Mouse (Mus musculus): ENCODE results near the gene Map3k6. TPM values are rescaled to one million over a fixed set of nuclear protein-coding genes. Genes with fewer than 3 reads are reported as not detected.

Map3k6 gene
- polyA plus RNA-seq, 1 experiment from 2014 or later: 2.9 TPM

- Histone ChIP-seq H3K4me1 (replicated peaks) (peaks cover 14% of the 10 kb centered on the region), H3K9me3 (replicated peaks) (no peaks in the 10 kb centered on the region), H3K4me2 (peak overlapping the region; percentile 90), H3K27ac (peak overlapping the region; percentile 78), H3K27me3 (peaks cover 24% of the 10 kb centered on the region), H3K9ac (peak overlapping the region; percentile 67), H3K4me3 (peak overlapping the region; percentile 65), H3K36me3 (no peaks in the 10 kb centered on the region)
- WGBS: under 1% methylated on average over 78 of the region's 78 CpGs
- peak; percentile 89 for ATAC-seq (replicated peaks; ENCODE audit: insufficient number of reproducible peaks, insufficient read depth, low FRiP score, low read depth)
Measured at GRCm38 (mm10) chr4:133240934-133241908, 603 bp downstream of the Map3k6 start.

DNA sequence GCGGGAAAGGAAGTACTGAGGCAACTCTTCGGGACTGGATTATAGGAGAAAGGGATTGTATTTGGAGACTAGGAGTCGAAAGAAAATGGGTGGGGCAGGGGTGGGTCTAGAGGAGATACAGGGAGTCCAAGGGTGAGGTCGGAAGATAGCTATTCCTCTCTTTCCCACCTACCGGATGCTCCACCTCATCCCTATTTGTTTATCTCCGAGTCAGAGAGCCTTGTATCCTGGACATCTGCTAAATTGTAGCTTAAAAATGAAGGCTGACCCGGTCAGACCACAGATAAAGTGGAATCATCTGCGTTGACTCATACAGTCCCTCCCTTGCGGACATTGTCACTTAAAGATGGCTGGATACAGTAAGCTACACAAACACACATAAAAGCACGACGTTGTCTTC, 1.3 kb downstream of the Map3k6 start:
- Histone ChIP-seq H3K27ac (no peak overlapping the region), H3K4me1 (replicated peaks) (peaks cover 14% of the 10 kb centered on the region), H3K4me3 (peak overlapping the region; percentile 65), H3K9me3 (replicated peaks) (no peaks in the 10 kb centered on the region), H3K27me3 (peaks cover 28% of the 10 kb centered on the region), H3K9ac (no peak overlapping the region), H3K4me2 (peak overlapping the region; percentile 90), H3K36me3 (no peaks in the 10 kb centered on the region)
- 26% methylated on average over 11 of the region's 11 CpGs for WGBS
- no peak for ATAC-seq (replicated peaks; ENCODE audit: insufficient number of reproducible peaks, insufficient read depth, low FRiP score, low read depth)

- H3K36me3 ChIP-seq: no peaks in the 10 kb centered on the region
- H3K27ac ChIP-seq: no peak overlapping the region
- 68% methylated on average over 9 of the region's 9 CpGs for WGBS
- H3K4me1 ChIP-seq (replicated peaks): peaks cover 19% of the 10 kb centered on the region
- no peak overlapping the region for H3K4me3 ChIP-seq
- H3K9ac ChIP-seq: no peak overlapping the region
- no peaks in the 10 kb centered on the region for H3K9me3 ChIP-seq (replicated peaks)
- no peak for ATAC-seq (replicated peaks; ENCODE audit: insufficient number of reproducible peaks, insufficient read depth, low FRiP score, low read depth)
- no peak overlapping the region for H3K4me2 ChIP-seq
- peaks cover 36% of the 10 kb centered on the region for H3K27me3 ChIP-seq
Measured at GRCm38 (mm10) chr4:133242710-133243109, 2.1 kb downstream of the Map3k6 start.

- whole genome bisulfite sequencing: 33% methylated on average over 13 of the region's 13 CpGs
- H3K27me3 ChIP-seq: peaks cover 44% of the 10 kb centered on the region
Measured at GRCm38 (mm10) chr4:133243538-133243937, 2.9 kb downstream of the Map3k6 start.

DNA sequence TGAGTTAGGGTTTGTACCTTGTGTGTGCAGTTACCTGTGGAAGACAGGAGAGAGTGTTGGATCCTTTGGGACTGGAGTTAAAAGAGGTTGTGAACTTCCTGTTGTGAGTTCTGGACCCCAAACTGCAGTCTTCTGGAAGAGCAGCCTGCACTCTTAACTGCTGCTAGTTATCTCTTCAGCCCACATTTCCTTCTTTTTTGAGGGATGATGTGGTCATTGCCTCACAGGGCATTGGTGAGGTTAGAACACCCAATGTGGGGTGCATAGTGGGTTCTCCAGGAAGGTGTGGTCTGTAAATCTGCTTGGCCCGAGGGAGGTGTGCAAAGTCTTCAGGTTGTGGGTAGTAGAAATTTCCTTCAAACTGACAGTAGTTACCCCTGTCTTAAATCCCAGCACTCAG, 3.7 kb downstream of the Map3k6 start:
- H3K9ac ChIP-seq: no peak overlapping the region
- H3K4me2 ChIP-seq: no peak overlapping the region
- H3K36me3 ChIP-seq: no peaks in the 10 kb centered on the region
- no peaks in the 10 kb centered on the region for H3K9me3 ChIP-seq (replicated peaks)
- H3K27me3 ChIP-seq: peaks cover 51% of the 10 kb centered on the region
- peaks cover 19% of the 10 kb centered on the region for H3K4me1 ChIP-seq (replicated peaks)
- no peak for ATAC-seq (replicated peaks; ENCODE audit: insufficient number of reproducible peaks, insufficient read depth, low FRiP score, low read depth)
- H3K4me3 ChIP-seq: no peak overlapping the region
- H3K27ac ChIP-seq: no peak overlapping the region
- 55% methylated on average over 1 of the region's 1 CpGs for WGBS

More at GRCm38 (mm10) chr4:133243538-133243937, 2.9 kb downstream of the Map3k6 start:
- Histone ChIP-seq H3K9me3 (replicated peaks) (no peaks in the 10 kb centered on the region), H3K9ac (no peak overlapping the region), H3K4me2 (no peak overlapping the region), H3K27ac (no peak overlapping the region), H3K4me3 (no peak overlapping the region), H3K36me3 (no peaks in the 10 kb centered on the region), H3K4me1 (replicated peaks) (peaks cover 19% of the 10 kb centered on the region)
- no peak for ATAC-seq (replicated peaks; ENCODE audit: insufficient number of reproducible peaks, insufficient read depth, low FRiP score, low read depth)

DNA sequence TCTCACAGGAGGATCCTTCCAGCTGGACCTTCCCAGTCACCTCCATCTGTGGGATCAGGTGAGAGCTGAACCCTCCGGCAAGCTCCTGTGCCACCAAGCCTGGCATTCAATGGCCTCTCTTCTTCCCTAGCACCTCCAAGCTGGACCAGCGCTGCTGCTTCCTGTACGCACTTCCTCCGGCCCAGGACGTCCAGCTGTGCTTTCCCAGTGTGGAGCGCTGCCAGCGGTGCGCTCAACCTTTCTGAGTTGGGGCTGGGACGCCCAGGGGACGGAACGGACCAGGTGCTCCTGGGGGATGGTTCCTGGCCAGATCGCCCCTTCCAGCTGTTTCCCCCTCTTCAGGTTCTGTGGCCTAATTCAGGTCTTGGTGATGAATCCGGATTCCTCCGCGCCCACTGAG, 6.5 kb downstream of the Map3k6 start:
- 26% methylated on average over 15 of the region's 15 CpGs for WGBS
- H3K4me2 ChIP-seq: no peak overlapping the region; the same call in 1 of the 2 replicates
- H3K9ac ChIP-seq: no peak overlapping the region
- no peak for ATAC-seq (replicated peaks; ENCODE audit: insufficient number of reproducible peaks, insufficient read depth, low FRiP score, low read depth)
- no peak overlapping the region for H3K27ac ChIP-seq
- H3K36me3 ChIP-seq: no peaks in the 10 kb centered on the region
- no peak overlapping the region for H3K4me3 ChIP-seq
- H3K4me1 ChIP-seq (replicated peaks): peaks cover 21% of the 10 kb centered on the region
- no peaks in the 10 kb centered on the region for H3K9me3 ChIP-seq (replicated peaks)
- H3K27me3 ChIP-seq: peaks cover 79% of the 10 kb centered on the region

- Histone ChIP-seq H3K4me2 (no peak overlapping the region), H3K27me3 (peaks cover 81% of the 10 kb centered on the region), H3K9me3 (replicated peaks) (no peaks in the 10 kb centered on the region), H3K36me3 (no peaks in the 10 kb centered on the region), H3K27ac (no peak overlapping the region), H3K4me3 (no peak overlapping the region), H3K9ac (no peak overlapping the region), H3K4me1 (replicated peaks) (peaks cover 21% of the 10 kb centered on the region)
- no peak for ATAC-seq (replicated peaks; ENCODE audit: insufficient number of reproducible peaks, insufficient read depth, low FRiP score, low read depth)
- WGBS: 58% methylated on average over 13 of the region's 13 CpGs
Measured at GRCm38 (mm10) chr4:133247806-133248449, 7.3 kb downstream of the Map3k6 start.

- no peaks in the 10 kb centered on the region for H3K9me3 ChIP-seq (replicated peaks)
- H3K36me3 ChIP-seq: no peaks in the 10 kb centered on the region
- H3K4me2 ChIP-seq: peak overlapping the region; percentile 62
- ATAC-seq (replicated peaks; ENCODE audit: insufficient number of reproducible peaks, insufficient read depth, low FRiP score, low read depth): 0 out of 2 replicates have a peak, but pooled peaks have one; percentile 44
- H3K4me3 ChIP-seq: peak overlapping the region; percentile 44
- H3K27ac ChIP-seq: no peak overlapping the region
- peaks cover 82% of the 10 kb centered on the region for H3K27me3 ChIP-seq
- WGBS: 3% methylated on average over 22 of the region's 22 CpGs
- H3K4me1 ChIP-seq (replicated peaks): peaks cover 23% of the 10 kb centered on the region
- peak overlapping the region; percentile 32; the same call in 1 of the 2 replicates for H3K9ac ChIP-seq
Measured at GRCm38 (mm10) chr4:133250609-133251008, 10.0 kb downstream of the Map3k6 start.

- Histone ChIP-seq H3K4me1 (replicated peaks) (peaks cover 23% of the 10 kb centered on the region), H3K27ac (no peak overlapping the region), H3K4me2 (peak overlapping the region; percentile 62), H3K9ac (peak overlapping the region; percentile 32; the same call in 1 of the 2 replicates), H3K4me3 (peak overlapping the region; percentile 44), H3K27me3 (peaks cover 82% of the 10 kb centered on the region), H3K9me3 (replicated peaks) (no peaks in the 10 kb centered on the region), H3K36me3 (no peaks in the 10 kb centered on the region)
- WGBS: 12% methylated on average over 31 of the region's 31 CpGs
- ATAC-seq (replicated peaks; ENCODE audit: insufficient number of reproducible peaks, insufficient read depth, low FRiP score, low read depth): no peak
Measured at GRCm38 (mm10) chr4:133251214-133251613, 10.6 kb downstream of the Map3k6 start.

- 54% methylated on average over 4 of the region's 4 CpGs for WGBS
- Histone ChIP-seq H3K9ac (no peak overlapping the region), H3K36me3 (no peaks in the 10 kb centered on the region), H3K27me3 (peaks cover 82% of the 10 kb centered on the region), H3K27ac (no peak overlapping the region), H3K9me3 (replicated peaks) (no peaks in the 10 kb centered on the region), H3K4me2 (no peak overlapping the region), H3K4me3 (no peak overlapping the region), H3K4me1 (replicated peaks) (peaks cover 26% of the 10 kb centered on the region)
- ATAC-seq (replicated peaks; ENCODE audit: insufficient number of reproducible peaks, insufficient read depth, low FRiP score, low read depth): no peak
Measured at GRCm38 (mm10) chr4:133252089-133252488, 11.5 kb downstream of the Map3k6 start.

DNA sequence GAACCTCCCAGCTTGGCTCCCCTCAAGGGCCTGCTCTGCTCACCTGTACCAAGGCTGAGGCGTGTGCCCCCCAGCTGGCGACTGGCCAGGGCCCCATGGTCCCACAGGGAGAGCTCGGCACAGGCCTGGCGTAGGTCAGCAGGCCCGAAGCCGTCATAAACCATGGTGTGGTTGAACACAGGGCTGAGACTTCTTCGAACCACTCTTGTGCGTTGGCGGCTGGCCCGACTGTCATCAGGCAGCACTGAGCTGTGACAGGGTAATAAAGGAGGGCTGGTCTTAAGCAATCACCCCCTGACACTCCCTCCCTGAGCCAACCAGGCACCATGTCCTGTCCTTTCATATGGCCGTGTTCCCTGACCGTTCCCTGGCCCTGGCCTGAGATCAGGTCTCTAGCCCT, 12.8 kb downstream of the Map3k6 start:
- H3K9ac ChIP-seq: no peak overlapping the region
- H3K9me3 ChIP-seq (replicated peaks): no peaks in the 10 kb centered on the region
- no peak overlapping the region for H3K27ac ChIP-seq
- H3K36me3 ChIP-seq: no peaks in the 10 kb centered on the region
- H3K4me2 ChIP-seq: no peak overlapping the region
- 69% methylated on average over 12 of the region's 12 CpGs for WGBS
- ATAC-seq (replicated peaks; ENCODE audit: insufficient number of reproducible peaks, insufficient read depth, low FRiP score, low read depth): no peak
- H3K4me3 ChIP-seq: no peak overlapping the region
- peaks cover 80% of the 10 kb centered on the region for H3K27me3 ChIP-seq
- H3K4me1 ChIP-seq (replicated peaks): peaks cover 23% of the 10 kb centered on the region
